Mouse (Mus musculus): ENCODE results near the gene Them7.

- TF ChIP-seq POLR2A (IDR thresholded peaks at IDR 0.05; ENCODE audit: extremely low read depth, insufficient read depth, low read length) (no peak), CTCF (IDR thresholded peaks at IDR 0.05; ENCODE audit: low read depth, low read length) (no peak)
These were observed 37.2 kb downstream of the Them7 start for GRCm38 (mm10) chr2:105261335-105261734.

Data from liver, adult 2 months (tissue).